Mouse (Mus musculus) G1E (cell line): Measurements from ENCODE around the gene Fancc. TPM values are rescaled to one million over a fixed set of nuclear protein-coding genes. Genes with fewer than 3 reads are reported as not detected.

ENCODE experiments used
- ATAC-seq: 2 replicates; pipeline ENCODE4 v1.8.0; 2016; ENCODE audit warnings: mild to moderate bottlenecking; ENCODE audit not compliant: insufficient number of reproducible peaks, poor library complexity, low FRiP score, severe bottlenecking; ENCODE audit errors: extremely low read depth
- DNase-seq: peaks from one replicate; pipeline ENCODE4 v3.0.0; 2012; ENCODE audit warnings: low spot score
- H3K27me3 ChIP-seq: 2 replicates; pipeline ENCODE4 v1.6.1; 2012; ENCODE audit warnings: mild to moderate bottlenecking, low read length, inconsistent platforms; ENCODE audit not compliant: insufficient read depth
- H3K36me3 ChIP-seq: replicated peaks from 2 replicates; pipeline ENCODE3; 2012; ENCODE audit warnings: mild to moderate bottlenecking, inconsistent platforms
- H3K4me1 ChIP-seq: 2 replicates; pipeline ENCODE4 v1.6.1; 2012; ENCODE audit warnings: low read depth, low read length, inconsistent platforms, mixed read lengths; ENCODE audit not compliant: insufficient read depth
- H3K4me3 ChIP-seq: 2 replicates; pipeline ENCODE4 v1.5.1; 2012; ENCODE audit warnings: low read depth, mild to moderate bottlenecking, inconsistent platforms, low read length, moderate library complexity, mixed read lengths
- H3K9me3 ChIP-seq: replicated peaks from 2 replicates; pipeline ENCODE4 v1.6.1; 2012; ENCODE audit warnings: inconsistent platforms
- CTCF ChIP-seq: IDR thresholded peaks from 2 replicates; pipeline ENCODE4 v1.5.1; 2012; ENCODE audit warnings: low read depth, low read length, inconsistent platforms, mixed read lengths
- GATA1 ChIP-seq: IDR thresholded peaks from 2 replicates; pipeline ENCODE4 v1.6.1; 2012; ENCODE audit warnings: borderline replicate concordance, low read length, inconsistent platforms, mixed read lengths
- GATA2 ChIP-seq: IDR thresholded peaks from 2 replicates; pipeline ENCODE4 v1.6.1; 2012; ENCODE audit warnings: low read depth, low read length, inconsistent platforms, borderline replicate concordance
- POLR2AphosphoS5 ChIP-seq: IDR thresholded peaks from 2 replicates; pipeline ENCODE4 v1.6.1; 2012; ENCODE audit warnings: low read depth, low read length, inconsistent platforms; ENCODE audit not compliant: insufficient replicate concordance
- TAL1 ChIP-seq: conservative IDR thresholded peaks from 2 replicates; pipeline ENCODE4 v1.6.1; 2012; ENCODE audit warnings: low read depth, low read length, inconsistent platforms, mixed read lengths
- polyA plus RNA-seq: library from polyadenylated mRNA; stranded (reverse); fragments of >175 nt; gene quantifications from 2 replicates; pipeline ENCODE4 v1.2.3, GENCODE M21; 2012
- total RNA-seq, 2 experiments: library from RNA; stranded (forward) in 1 of 2; stranded (reverse) in 1 of 2; fragments of 200-1000 nt in 1 of 2; fragments of >200 nt in 1 of 2; fragmentation: Nextera tagmentation in 1 of 2; gene quantifications; 2 replicates each; pipeline ENCODE4 v1.2.3; 2014 to 2017

Gene Fancc
- total and polyA plus RNA-seq, 3 experiments: 2.7 to 13.7 (median 6.8) TPM

GRCm38 (mm10) chr13:63273859-63274258 is 223.2 kb downstream of the Fancc start:
- Histone ChIP-seq H3K4me1 (peaks cover 12% of the 10 kb centered on the region), H3K36me3 (peaks cover 67% of the 10 kb centered on the region), H3K27me3 (no peaks in the 10 kb centered on the region), H3K4me3 (no peak overlapping the region), H3K9me3 (no peaks in the 10 kb centered on the region)
- DNase-seq (no peak), ATAC-seq (no peak)
- TF ChIP-seq GATA1: no peak
- no peak for TF ChIP-seq POLR2AphosphoS5
- TF ChIP-seq CTCF: no peak
- TF ChIP-seq GATA2: no peak
- no peak for TF ChIP-seq TAL1

GRCm38 (mm10) chr13:63272602-63273229 is 224.4 kb downstream of the Fancc start:
- no peaks in the 10 kb centered on the region for H3K9me3 ChIP-seq
- DNase-seq (no peak), ATAC-seq (no peak)
- H3K4me1 ChIP-seq: peaks cover 8% of the 10 kb centered on the region
- no peak overlapping the region for H3K4me3 ChIP-seq
- peaks cover 66% of the 10 kb centered on the region for H3K36me3 ChIP-seq
- H3K27me3 ChIP-seq: no peaks in the 10 kb centered on the region
- TF ChIP-seq CTCF: no peak
- TF ChIP-seq GATA2: no peak

GRCm38 (mm10) chr13:63272017-63272601 is 225.0 kb downstream of the Fancc start:
- TF ChIP-seq GATA2 (no peak), POLR2AphosphoS5 (no peak), GATA1 (no peak), TAL1 (no peak), CTCF (no peak)
- DNase-seq (no peak), ATAC-seq (no peak)
- H3K4me3 ChIP-seq: no peak overlapping the region
- peaks cover 67% of the 10 kb centered on the region for H3K36me3 ChIP-seq
- H3K9me3 ChIP-seq: no peaks in the 10 kb centered on the region
- no peaks in the 10 kb centered on the region for H3K27me3 ChIP-seq
- peaks cover 8% of the 10 kb centered on the region for H3K4me1 ChIP-seq

GRCm38 (mm10) chr13:63270191-63270590 is 226.9 kb downstream of the Fancc start:
- Histone ChIP-seq H3K4me3 (no peak overlapping the region), H3K4me1 (peaks cover 8% of the 10 kb centered on the region), H3K27me3 (no peaks in the 10 kb centered on the region), H3K9me3 (no peaks in the 10 kb centered on the region), H3K36me3 (peaks cover 75% of the 10 kb centered on the region)
- DNase-seq: no peak
- no peak for ATAC-seq
- TF ChIP-seq POLR2AphosphoS5: no peak
- no peak for TF ChIP-seq CTCF
- TF ChIP-seq TAL1: no peak
- no peak for TF ChIP-seq GATA2
- TF ChIP-seq GATA1: no peak

- ATAC-seq: no peak
- peaks cover 70% of the 10 kb centered on the region for H3K36me3 ChIP-seq
Observed at GRCm38 (mm10) chr13:63268776-63269175, 228.3 kb downstream of the Fancc start.

GRCm38 (mm10) chr13:63268371-63268770 is 228.7 kb downstream of the Fancc start:
- peaks cover 8% of the 10 kb centered on the region for H3K4me1 ChIP-seq
- no peak overlapping the region for H3K4me3 ChIP-seq
- DNase-seq: no peak
- TF ChIP-seq GATA1 (no peak), POLR2AphosphoS5 (no peak), GATA2 (no peak), TAL1 (no peak), CTCF (no peak)
- ATAC-seq: no peak
- no peaks in the 10 kb centered on the region for H3K9me3 ChIP-seq
- no peaks in the 10 kb centered on the region for H3K27me3 ChIP-seq
- peaks cover 73% of the 10 kb centered on the region for H3K36me3 ChIP-seq

More at GRCm38 (mm10) chr13:63268776-63269175, 228.3 kb downstream of the Fancc start:
- Histone ChIP-seq H3K9me3 (no peaks in the 10 kb centered on the region), H3K27me3 (no peaks in the 10 kb centered on the region), H3K4me3 (no peak overlapping the region), H3K4me1 (peaks cover 8% of the 10 kb centered on the region)
- TF ChIP-seq POLR2AphosphoS5 (no peak), CTCF (no peak), GATA1 (no peak), TAL1 (no peak), GATA2 (no peak)
- DNase-seq: no peak
